Mouse (Mus musculus) induced T-regulatory cell, adult 2 months (primary cell): ENCODE measurements around the gene Cyb5r3.
A peak's percentile ranks its signal among the peaks of the same experiment; 100 is the strongest.
"Not testable (repeated sequence)": the region's sequence is repeated elsewhere in the genome, so short reads cannot be mapped to it uniquely, and the experiment has no call there.

ENCODE experiments used
- DNase-seq: peaks from one replicate; pipeline ENCODE4 v3.0.0-alpha.2; 2012; ENCODE audit warnings: low read depth

The Cyb5r3 gene

DNA sequence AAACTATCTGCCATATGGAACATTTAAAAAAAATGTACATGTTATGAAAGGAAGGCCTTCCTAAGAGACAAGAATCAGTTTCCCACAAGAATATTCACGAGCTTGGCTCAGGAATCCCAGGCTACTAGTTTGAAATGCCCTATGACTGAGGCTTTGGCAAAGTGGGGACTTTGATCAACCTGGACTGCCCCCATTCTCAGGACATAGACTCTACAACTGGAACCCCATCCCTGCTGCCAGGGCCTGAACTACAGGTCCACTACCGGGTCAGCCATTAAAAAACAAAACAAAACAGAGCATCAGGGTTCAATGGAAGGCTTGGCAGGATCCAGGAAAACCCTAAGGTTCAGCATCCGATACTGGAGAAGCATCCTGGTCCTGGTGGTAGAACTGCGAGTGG is 21.7 kb downstream of the Cyb5r3 start:
- DNase-seq: no peak

DNA sequence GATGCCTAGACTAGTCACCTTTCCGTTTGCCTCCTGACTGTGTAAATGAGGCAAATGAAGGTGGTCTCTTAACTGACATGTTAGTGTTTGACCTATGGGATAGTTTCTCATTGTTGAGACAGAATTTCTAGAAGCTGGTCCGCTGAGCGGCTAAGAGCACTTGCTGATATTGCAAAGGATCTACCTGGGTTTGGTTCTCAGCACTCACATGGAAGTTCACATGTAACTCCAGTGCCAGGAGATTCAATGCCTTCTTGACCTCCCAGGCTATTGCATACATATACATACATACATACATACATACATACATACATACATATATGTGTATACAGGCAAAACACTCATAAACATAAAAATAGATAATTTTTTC is 22.3 kb downstream of the Cyb5r3 start:
- DNase-seq: no peak

DNA sequence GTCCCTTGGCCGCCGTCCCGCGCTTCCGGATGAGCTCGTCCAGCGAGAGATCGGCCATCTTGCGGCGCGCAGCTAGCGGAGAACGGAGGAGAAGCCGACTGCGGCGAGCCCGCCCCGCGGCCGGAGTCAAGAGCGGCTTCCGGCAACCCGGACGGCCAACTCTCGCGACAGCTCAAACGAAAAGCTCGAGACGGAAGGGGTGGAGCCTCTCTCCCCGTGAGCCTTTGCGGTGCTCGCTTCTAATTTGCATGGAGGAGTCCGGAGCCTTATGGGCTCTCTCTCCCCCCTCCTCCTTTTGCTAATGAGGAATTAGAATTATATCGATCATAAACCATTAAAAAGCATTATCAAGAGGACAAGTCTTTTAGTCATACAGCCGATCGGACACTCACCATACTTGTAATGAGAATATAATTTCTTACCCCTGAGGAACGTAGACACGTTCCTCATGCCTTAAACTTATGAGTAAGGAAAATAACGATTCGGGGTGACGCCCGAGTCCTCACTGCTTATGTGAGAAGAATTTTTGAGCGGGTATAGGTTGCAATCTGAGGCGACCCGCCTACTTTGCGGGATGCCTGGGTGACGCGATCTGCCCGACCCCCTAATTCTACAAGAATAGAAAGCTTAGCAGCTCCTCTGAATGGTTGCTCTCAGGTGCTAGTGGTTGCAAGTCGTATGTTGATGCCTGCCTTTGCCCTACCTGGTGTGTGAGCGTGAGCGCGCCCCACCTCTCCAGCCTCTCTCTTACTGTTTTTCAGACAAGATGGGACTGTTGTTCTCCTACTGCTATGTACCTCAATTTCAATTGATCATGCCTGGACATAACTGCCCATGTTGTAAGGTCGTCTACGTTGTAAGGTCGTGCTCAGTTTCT is 23.0 kb downstream of the Cyb5r3 start, which contains the start of gene Poldip3:
TSS of gene Poldip3 (minus strand) at position 189 of the 877 bp plus-strand sequence.
- peak; percentile 100 for DNase-seq

DNA sequence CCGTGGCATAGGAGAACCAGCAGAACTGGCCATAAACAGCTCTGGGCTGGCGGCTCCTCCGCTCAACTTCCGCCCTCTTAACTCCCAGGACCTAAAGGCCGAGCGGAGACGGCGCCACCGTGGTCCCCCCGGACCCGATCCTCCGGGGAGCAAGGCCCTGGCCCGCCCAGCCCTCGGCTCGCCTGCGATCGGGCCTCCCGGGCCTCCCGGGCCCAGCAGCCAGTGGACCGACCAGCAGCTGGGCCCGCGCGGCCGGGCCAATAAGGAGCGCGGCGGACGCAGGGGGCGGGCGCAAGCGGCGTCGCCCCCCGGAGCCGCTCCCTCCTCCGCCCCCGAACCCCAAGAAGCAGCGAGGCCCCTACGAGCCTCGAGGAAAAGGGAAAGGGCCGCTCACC is 23.6 kb downstream of the Cyb5r3 start:
- no peak for DNase-seq

DNA sequence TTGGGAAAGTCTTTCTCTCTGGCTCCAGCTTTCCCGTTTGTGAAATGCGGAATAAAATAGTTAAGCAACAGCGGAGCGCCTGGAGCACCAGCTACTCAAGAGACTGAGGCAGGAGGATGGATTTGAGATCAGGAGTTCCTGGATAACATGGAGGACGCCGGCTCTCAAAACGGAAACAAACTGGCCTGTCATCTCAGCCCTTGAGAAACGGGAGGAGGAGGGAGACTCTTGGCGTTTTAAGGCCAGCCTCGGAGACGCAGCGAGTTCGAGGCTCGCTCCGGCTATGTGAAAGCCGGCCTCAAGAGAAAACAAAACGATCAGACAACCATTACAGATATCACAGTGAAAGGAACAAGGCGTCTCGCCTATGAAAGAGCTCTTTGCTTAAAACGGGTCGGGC is 24.0 kb downstream of the Cyb5r3 start:
- DNase-seq: no peak

DNA sequence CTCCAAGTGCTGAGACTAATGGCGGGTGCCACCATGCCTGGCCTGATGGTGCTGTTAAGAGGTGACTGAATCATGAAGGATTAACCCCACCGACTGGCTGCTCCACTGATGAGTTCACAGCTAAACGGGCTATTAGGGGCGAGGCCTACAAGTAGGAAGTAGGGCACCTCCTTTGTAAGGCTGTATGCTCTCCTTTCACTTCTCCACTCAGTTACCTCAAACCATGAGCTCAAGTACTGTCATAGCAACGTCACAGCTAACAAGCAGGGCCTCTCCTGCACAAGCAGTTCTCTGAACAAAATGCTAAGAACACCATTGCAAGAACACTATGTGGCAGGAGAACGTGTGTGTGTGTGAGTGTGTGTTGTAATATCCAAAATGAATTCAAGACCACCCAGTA is 26.9 kb downstream of the Cyb5r3 start:
- DNase-seq: no peak

DNA sequence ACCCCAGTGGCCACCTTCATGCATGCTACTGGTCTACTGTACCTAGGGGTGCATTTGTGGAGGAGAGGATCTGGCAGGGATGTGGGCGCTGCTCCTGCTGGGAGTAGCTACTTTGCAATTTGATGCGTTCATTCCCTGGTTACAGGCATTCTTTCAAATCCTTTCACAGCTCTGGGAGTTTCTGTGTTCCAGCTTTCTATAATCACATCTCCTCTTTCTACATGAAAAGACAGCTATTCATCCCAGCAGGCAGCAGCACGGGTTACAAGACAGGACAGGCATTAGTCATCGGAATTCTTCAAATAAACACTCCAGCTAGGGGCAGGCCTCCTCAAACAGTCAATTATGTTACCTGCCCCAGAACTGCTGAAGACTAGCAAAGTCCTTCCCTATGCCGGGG is 29.5 kb downstream of the Cyb5r3 start:
- no peak for DNase-seq

DNA sequence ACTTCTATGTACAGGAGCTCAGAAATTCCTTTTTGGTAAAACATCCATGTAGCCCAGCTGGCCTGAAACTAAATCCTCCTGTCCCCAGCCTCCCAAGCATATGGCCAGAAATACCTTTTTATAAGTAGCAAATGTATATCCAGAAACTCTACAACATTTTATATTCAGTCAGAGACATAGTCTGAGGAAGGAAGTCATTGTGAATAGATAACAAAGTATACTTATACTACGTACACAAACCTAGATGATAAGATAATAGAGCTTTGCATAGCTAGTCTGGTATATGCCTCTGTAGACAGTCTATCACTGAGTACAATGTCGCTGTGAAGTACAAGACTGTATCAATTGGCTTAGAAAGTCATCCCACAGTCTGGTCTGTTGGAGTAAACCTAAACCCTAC is 36.7 kb downstream of the Cyb5r3 start:
- no peak for DNase-seq

DNA sequence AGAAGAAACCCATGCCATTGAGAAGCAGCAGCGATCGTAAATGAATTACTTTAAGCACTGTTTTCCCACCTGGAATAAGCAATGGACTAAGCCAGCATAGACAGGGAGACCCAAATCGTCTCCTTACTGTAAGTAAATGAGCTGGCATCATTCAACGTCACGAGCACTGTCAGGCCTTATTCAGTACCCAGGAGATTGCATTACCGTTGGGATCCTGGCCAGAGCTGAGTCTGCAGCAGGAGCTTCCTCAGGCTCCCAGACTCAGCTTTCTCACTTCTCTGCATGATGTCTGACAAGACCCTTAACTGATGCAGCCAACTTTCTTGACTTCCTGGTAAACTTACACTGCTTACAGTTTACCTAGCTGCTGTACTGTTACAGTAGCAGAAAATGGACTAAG is 37.7 kb downstream of the Cyb5r3 start:
- DNase-seq: no peak

DNA sequence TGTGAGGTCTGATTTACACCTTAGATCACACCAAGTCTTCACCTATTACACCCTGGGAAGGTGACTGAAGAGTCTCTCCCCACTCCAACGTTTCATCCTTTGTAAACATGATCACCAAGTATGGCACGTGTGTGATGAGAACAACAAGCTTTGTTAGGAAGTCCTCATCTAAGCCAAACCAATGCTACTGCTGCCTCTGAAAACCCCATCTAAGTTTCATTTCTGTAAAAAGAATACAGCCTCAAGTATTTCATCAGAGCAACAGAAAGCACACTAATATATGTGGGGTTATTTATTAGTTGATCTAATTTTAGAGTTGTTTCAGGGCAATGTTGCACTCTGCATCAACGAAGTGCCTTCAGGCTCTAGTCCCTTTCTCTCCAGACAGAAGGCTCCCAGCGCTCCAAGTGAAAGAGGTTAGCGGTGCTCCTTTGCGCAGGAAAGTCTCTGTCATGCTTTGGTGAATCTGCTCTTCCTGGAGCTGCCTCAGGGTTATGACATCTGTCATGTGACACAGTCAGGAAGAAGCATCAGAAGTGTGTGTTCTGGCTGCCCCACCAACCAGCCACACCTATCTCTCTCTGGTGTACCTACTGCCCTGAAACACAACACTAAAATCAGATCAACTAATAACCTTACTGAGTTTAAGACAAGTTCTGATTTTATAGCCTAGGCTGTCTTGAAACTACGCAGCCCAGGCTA is 42.7 kb downstream of the Cyb5r3 start:
- DNase-seq: no peak

DNA sequence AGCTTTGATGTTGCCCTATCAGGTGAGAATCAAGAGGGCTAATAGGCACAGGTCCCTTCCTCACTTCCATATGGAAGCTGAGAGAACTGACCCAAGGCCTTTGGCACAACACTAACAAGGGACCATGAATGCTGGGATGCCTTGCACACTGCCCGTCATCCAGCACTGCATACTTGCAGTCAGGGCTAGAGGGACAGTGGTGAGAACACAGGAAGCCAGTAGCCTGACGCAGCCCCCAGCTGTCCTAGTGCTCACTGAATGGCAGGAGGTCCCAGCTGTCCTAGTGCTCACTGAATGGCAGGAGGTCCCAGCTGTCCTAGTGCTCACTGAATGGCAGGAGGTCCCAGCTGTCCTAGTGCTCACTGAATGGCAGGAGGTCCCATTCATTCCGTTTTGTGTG is 45.4 kb downstream of the Cyb5r3 start:
- DNase-seq: not testable (repeated sequence)

DNA sequence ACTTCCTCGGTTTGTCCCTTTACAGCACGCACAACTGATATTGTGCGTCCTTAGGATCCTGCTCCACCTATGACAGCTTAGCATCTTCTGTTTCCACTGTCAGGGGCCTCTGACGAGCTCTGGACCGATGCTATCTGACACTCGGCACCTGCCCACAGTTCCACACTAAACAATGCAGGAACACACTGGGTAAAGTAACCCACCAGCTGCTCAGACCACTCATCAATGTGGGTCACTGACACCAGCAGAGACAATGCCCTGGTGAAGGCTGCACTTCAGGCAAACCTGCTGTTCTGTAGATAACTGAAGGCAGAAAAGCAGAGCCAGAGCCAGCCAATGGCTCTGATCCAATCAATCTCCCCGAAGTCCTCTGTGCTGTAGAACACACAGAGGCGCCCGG is 45.8 kb downstream of the Cyb5r3 start:
- no peak for DNase-seq

DNA sequence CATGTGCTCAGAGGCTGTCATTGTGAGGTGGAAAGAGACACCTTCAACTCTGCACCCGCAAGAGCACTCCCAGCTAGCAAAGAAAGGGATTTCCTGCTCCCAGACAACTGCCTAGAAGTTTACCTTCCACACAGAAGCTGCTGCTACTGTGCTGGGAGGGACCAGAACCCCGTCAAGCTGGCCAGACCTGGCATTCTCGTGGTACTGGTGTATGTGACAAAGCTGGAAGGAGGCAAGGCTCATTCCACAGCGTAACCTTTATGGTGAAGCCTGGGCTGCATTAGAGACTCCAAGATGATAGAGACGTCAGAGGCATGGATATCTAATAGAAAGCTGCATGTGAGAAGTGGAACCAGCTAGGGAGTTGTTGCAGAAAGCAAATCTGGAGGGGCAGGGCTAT is 47.8 kb downstream of the Cyb5r3 start:
- no peak for DNase-seq

DNA sequence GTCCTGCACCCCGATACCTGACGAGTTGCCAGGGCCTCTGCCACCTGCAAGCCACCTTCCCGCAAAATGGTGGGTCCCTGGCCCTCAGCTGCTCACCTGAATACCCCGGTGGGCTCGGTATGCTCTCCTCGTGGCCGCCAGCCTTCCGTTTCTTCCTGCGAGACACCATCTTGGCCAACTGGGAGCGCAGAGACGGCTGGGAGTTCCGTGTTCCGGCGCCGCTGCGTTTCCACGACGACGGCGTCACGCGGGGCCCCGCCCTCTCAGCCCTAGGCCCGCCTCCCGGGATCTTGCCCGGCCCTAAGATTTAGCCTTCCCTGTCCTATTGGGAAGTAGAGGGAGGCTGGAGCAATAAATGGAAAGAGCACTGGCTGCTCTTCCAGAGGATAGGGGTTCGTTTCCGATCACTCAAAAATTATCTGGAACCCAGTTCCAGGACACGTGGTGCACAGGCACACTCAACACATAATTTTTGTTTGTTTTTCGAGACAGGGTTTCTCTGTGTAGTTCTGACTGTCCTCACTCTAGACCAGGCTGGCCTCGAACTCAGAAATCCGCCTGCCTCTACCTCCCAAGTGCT is 49.7 kb downstream of the Cyb5r3 start, which contains the start of gene Rrp7a:
TSS of gene Rrp7a (minus strand) at position 236 of the 580 bp plus-strand sequence.
- peak; percentile 88 for DNase-seq

DNA sequence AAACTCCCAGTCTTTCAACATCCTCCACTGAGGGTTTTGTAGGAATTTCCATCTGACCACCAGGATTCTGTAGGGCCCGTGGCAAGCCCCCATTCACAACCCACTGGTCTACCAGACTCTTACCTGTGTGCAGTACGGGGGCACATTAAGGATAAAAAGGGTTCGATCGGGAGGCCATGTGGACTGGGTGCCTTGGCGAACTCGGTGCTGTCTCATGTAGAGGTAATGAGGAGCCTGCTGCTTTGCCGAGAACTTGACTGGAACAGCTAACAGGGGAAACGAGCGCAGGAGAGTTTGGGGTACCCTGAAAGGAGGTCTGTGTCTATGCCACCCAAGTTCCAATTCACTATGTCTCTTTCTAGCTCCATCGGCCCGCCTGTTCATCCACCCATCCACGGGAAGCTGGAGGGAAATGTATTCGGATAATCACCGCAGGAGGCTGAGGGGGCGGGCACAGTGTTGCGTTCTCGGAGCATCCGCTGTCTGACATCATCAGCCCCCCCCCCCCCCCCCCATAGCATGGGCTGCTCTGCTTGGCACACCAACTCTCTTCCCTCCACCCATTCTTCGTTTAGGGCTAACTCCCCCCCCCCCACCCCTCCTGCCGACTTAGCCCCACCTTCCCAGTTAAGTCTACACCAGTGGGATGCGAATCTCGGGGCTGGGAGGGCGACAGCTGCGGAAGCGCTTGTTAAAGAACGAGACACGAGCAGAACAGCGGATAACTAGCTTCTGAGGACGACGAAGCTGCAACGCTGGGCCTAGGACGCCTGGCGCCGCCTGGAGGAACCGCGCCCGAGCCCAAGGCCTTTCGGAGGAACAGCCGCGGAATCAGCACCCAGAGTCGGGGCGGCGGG is 50.5 kb downstream of the Cyb5r3 start:
- peak; percentile 84 for DNase-seq

DNA sequence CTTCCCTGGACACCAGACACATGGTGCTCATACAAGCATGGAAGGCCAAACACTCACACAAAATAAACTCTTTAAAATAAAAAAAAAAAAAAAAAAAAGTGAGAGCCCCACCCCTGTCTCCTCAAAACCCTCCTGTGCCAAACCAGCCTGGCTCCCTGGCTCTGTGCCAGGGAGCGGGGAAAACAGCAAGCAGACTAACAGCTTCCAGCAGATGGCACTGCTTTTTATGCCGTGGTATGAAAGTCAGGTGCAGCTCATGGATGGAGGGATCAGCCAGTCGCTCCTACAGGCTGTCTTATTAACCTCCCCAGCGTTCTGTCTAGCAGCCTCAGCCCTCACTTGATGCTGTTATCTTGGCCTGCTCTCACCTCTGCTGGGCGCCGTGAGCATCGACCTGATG is 54.0 kb downstream of the Cyb5r3 start:
- DNase-seq: peak; percentile 37

DNA sequence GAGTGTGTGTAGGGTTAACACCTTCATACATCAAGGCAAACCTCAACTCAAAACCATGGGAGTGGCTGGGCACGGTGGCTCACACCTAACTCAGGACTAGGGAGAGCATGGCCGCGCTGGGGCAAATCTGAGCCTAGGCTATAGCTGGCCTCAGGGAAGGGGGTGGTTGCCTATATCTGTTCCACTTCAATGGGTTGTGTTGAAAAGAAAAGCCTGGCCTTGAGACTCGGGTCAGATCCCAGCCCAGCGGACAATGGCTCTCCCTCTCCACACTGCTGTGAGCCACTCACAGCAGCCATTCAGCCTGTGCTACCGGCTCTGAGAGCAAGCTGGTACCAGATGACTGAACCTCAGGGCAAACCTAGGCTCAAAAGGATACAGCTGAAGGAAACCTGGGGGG is 57.3 kb downstream of the Cyb5r3 start:
- no peak for DNase-seq

DNA sequence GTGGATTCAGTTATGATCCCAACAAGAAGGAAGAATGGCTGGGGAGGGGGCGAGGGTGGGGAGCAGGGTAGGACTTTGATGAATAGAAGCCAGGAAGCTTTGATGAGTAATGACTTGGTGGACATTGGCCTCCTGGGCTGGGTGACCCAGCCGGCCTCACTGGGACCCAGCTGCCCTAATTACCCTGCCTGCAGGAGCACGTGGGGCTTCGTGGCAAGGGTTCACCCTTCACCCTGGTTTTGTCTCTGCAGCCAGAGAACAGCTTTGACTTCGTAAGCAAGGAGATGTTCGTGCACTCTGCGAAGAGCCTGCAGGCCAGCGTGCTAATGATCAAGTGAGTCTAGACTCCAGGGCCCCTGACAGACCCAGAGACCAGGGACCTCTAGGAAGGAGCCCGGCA is 58.3 kb downstream of the Cyb5r3 start:
- no peak for DNase-seq

DNA sequence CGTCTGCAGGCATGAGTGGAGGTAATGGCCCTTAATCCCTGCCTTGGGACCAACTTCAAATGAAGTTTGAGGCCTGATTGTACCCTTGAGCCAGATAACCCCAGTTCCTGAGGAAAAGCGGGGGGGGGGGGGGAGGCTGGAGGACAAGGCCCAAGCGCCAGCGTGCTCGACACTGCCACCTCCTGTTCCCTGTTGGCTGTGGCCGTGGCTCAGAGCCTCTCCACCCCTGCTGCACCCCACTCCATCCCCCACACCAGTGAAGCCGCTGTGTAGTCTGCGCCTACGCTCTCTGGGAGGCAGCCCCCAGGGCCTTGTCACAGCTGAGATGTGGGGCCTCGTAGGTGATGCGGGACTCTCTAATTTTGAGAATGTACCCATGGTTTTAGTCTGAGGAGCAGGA is 59.5 kb downstream of the Cyb5r3 start:
- DNase-seq: peak; percentile 55

DNA sequence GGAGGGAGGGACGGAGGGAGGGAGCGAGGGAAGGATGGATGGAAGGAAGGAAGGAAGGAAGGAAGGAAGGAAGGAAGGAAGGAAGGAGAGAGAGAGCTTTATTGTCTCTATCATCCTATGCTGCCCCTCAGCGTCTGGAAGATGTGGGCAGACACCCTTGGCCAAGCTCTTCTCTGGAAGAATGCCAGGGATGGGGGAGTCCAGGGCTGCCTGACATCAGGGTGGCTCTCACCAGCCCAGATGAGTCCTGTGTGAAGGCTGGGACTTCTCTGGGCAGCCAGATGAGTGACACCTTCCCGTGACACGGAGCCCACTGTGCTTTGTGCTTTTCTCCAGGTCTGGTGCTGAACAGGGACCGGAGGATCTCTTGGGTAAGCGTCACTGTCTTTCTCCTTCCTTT is 60.5 kb downstream of the Cyb5r3 start:
- no peak for DNase-seq

DNA sequence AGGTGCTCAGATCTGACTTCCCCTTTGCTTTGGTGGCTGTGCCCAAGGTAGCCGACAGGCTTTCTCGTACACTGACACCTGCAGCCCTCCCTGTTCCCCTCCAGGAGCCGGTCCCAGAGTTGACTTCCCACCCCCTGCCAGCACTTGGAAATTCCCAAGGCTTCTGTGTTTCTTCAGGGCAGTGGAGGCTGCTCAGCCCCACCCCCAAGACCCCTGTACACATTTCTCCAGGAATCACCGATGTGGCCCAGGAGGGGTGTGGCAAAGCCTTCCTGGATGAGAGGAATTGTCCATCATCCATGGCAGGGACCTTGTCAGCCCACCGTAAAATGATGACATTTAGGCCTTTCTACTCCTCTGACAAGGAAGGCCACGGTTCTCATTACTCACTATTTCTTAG is 61.1 kb downstream of the Cyb5r3 start:
- no peak for DNase-seq

DNA sequence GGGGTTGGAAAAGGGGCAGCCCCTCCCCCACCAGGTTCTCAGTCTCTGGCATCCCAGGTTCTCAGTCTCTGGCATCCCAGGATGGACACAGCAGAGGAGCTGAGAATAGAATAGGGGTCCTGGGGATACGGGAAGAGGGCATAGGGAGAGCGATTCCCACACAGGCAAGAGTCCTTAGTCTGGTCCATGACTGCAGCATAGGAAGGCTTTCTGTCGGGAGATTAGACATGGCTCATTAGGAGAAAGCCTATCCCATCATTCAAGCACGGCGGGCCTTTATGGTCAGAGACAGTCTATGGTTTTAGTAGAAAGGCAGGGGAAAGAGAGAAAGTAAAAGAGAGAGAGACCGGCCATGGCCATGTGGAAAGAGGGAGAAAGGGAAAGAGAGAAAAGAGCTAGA is 64.6 kb downstream of the Cyb5r3 start:
- no peak for DNase-seq
